Mouse (Mus musculus) left cerebral cortex, postnatal 10 days (tissue): ENCODE measurements around the gene Mcf2l. TPM values are rescaled to one million over a fixed set of nuclear protein-coding genes. Genes with fewer than 3 reads are reported as not detected.

Experiments
- DNase-seq, 2 experiments: peaks; one replicate each; pipeline ENCODE4 v3.0.0; 2021 to 2022; ENCODE audit warnings: low spot score in 2 of 2, mixed read lengths in 1 of 2; ENCODE audit errors: extremely low spot score in 1 of 2
- intact Hi-C: fragments of 180-260 bp; cut with DNase I; formaldehyde crosslinking; loops from one replicate; pipeline ENCODE4 v1.15.1; 2025
- total RNA-seq, 2 experiments: library from RNA; stranded (reverse); gene quantifications; 2 replicates each; pipeline ENCODE4 v1.2.3; 2021

Gene Mcf2l
- total RNA-seq, 2 experiments from 2014 or later: 280 to 298 TPM

DNA sequence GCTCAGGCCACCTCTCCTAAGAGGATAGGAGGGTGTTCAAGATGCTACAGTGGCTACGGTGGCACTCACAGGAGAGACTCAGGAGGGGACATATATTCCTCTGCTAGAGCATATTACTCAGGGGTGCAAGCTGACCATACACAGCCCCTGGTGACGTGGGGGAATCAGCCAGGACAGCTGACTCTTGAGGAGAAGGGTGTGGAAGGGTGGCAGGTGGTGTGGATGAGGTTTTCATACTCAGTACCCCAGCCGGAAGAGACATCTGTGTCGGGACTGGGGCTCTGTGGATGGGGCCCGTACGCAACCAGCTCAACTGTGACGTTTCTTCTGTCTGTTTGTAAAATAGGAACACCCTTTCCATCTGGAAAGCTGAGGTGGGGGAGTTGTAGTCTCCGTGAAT, 58.9 kb downstream of the Mcf2l start:
- no peak for DNase-seq
- intact Hi-C loops: no loop called here

DNA sequence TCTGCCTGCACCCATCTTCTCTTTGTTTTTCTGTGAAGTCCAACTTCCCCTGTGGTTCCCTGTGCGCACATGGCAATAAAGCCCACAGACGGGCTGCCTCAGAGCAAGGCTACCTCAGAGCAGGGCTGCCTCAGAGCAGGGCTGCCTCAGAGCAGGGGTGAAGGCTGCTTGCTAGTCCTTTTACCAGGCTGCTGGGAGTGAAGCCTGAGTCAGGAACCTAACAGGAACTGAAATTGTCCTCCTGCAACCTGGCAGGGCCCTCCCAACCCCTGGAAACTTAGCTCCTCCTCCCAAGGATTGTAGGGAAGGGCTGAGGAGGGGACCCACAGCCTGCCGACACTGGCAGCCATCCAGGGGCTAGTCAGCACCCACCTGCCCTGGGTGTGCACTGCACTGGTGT, 60.2 kb downstream of the Mcf2l start:
- DNase-seq: no peak
- intact Hi-C loops: no loop called here

DNA sequence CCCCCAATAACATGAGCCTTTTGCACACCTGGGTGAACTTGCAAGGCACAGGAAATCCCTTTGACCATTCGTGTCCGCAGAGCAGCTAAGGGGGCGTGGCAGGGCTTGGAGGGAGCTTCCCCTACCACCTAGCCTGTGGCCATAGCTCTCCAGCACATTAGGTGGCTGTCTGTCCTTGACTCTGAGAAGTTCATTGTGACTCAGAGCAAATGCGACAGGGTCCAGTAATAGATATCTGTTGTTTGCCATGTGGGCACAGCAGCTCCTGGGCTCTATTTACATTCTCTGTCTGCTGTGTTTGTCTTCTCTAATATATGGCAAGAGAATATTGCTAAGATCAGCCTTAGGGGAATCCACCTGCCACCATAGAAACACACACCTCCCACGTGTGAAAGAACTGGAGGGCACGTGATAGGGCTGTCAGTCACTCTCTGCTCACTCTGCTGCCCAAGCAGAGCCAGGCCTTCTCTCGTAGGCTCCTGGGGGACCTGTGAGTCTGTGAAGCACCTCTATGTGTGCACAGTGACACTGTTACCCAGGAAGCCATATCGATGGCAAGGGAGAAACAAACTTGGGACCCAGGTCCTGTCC, 60.9 kb downstream of the Mcf2l start:
- intact Hi-C loops: no loop called here
- no peak for DNase-seq

DNA sequence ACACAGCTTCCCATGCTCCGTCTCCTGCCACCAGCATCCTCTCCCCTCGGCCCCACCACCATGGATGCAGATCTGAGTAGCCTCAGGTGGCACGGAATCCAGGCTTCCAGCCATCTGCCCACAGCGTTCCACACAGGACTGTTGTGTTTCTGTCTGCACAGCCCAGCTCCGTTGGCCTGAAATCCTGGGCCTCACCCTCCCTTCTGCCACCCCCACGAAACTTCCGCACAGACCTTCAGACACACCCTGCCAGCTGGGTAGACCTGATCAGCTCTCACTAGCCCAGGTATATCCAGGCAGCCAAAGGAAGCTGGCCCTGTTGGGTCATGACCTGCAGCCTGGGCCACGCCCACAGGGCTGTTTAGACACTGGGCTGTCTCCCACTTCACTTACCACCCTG, 66.9 kb downstream of the Mcf2l start:
- intact Hi-C loops: loop anchor here (5.0 kb wide), 1 partner anchor 37 kb away; no protein-coding TSS in a partner anchor
- DNase-seq: no peak

DNA sequence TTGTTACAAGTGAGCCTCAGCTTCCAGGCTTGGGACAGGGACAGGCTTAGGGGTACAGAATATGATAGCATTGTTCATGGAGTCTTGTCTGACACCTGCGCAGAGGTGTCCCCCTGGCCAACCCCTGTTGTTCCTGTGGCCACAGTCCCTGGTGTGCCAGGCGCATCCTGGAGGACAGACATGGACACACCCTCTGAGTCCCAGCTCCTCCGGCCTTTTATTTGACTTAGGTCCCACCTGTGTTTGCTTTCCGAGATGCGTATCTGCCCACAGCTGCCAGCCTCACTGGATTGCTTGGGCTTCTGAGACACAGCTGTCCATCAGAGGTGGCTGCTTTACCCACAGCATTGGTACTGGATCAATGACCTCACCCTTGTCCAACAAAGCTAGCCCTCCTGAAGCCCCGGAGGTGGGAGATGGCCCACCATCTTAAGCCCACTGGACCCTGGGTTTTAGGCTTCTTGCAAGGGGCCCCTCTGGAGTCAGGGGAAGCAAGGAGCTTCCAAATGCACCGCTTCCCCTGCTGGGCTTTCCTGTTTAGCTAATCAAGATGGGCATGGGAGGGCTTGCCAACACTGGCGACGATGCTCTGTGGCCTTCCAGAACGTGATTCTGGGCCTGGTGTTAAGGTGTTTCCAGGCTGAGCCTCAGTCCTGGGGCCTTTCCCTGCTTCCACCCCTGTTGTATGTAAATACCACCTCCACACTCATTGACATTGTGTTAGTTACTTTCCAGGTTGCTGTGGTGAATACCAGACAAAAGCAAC, 67.7 kb downstream of the Mcf2l start:
- no peak for DNase-seq
- intact Hi-C loops: loop anchor here (5.0 kb wide), 1 partner anchor 36 kb away; no protein-coding TSS in a partner anchor

DNA sequence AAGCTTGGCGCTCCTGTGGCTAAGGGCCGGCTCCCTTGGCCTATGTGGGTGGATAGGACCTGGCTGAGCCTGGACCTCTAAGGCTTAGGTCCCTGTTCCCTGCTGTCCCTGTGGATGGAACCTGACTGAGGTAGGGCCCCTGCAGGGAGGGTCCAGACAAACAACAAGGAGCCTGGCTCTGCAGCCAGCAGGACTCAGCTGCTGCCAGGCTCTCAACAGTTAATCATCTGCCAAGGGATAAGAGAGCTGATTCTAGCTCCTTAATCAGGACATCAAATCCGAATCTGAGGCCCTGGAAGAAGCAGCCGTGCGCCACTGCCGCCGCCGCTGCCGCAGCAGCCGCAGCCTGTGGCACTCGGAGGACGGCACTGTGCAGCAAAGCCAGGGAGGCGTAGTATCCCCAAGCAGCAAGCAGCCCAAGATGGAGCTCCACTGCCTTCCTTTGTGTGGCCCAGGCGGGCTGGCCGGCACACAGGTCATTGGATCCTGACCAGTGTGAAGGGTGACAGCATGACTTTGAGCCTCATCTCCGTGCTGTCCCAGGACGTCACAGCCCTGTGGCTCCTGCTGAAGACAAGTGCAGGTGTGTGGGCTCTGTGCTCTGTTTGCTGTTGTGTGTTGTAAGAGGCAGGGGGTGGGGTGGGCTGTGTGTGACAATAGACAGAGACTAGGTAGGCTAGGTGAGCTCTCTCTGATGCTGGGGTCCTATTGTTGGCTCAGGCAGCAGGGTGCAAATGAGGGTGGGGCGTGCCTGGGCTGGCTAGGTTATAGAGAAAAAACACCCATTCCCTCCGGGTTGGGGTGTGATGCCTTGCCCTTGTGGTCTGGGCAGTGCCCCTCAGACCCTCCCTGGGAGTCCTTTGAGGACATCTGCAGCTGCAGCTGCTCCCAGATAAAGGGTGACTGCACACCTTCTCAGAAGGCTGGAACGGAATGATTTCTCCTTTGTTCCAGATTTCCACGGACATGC, 74.3 kb downstream of the Mcf2l start:
- intact Hi-C loops: no loop called here
- DNase-seq: no peak

DNA sequence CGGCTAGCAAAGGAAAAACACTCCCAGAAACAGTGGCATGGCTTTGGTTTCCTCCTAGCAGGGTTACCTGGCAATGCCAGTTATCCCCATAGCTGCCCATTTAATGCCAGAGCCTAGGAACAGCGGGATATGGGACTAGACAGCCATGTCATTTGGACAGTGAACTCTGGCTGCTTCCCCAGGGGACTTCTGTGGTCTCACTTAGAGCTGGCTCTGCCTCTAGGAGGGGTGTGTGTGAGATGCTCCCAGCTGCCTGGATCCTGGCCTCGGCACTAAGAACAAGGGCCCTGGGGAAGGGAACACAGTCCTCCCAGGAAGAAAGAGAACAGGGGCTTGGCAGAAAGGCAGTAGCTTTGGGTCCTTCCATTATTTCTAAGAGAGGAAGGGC, 75.0 kb downstream of the Mcf2l start:
- intact Hi-C loops: no loop called here
- no peak for DNase-seq

DNA sequence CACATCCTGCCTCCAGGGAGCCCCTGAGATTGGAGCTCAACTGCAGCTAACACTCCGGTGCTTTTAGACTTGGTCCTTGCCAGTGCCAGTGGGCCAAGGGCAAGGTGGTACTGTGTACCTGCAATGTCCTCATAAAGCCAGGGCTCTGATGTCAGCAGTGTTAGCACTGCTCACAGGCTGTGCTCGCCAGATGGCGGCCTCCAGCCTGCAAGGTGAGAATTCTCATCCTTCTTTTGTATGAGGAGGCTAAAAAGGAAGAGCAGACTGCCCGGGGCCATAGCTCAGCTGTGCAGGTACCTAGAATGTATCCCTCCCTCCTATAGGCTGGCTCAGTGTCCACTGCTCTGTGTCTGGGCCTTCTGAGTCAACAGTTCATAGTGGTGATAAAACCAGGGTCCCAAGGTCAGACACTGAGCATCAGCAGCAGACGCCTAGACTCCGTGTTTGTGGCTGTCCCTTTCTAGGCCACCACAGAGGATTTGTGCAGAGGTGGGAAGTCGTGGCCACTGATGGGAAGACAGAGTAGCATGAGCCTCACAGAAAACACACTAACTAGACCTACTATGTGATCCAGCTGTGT, 77.5 kb downstream of the Mcf2l start:
- DNase-seq: no peak
- intact Hi-C loops: no loop called here

DNA sequence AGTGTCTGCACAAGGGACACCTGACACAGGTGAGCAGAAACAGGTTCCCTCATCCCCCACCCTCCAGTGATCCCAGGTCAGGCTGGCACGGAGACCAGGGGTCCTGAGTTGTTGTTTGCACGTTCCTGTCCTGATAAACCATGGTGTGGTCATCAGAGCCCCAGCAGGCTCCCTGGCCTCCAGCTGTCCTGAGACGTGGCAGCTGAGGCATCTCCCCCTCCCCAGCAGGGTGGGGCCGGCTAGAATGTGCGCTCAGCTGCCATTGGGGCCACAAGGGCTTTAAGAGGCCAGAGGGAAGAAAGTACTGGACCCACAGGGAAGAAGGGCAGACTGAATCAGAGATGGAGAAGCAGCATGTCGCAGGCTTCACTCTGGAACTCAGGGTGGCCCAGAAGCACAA, 79.1 kb downstream of the Mcf2l start:
- no peak for DNase-seq
- intact Hi-C loops: no loop called here

DNA sequence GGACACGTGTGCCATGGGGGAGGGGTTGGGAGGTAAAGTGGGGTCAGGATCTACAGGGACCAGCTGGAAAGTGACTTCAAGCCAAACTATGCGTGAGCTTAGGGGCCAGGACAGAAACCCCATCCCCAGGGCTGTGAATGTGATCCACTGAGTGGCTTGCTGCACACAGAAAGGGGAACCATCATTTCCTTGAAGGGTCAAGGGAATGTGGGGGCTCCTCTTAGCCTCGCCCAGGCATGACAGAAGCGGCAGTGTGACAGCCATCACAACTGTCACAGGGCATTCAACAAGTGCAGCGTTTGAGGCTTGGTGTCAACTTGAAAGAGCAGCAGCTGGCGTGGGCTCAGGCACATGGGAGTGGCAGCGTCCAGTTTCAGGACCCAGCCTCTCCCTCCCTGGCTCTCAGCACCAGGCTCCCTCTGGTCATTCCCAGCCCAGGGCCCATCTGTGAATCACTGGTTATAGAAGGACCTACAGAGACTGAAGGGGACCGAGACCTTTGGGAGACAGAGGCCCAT, 81.8 kb downstream of the Mcf2l start:
- intact Hi-C loops: no loop called here
- no peak for DNase-seq

DNA sequence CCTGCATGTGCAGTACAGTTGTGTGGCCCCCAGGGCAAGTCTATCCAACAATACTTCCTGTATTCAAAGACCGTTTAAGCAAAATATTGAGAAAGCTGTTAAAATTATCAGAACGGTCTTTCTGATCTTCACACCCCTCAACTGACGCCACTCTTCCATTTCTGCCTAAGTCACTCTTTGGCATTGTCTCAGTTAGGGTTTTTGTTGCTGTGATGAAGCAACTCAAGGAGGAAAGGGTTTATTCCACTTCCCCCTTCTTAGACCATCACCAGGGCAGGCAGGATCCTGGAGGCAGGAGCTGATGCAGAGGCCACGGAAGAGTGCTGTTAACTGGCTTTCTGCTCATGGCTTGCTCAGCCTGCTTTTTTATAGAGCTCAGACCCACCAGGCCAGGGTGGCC, 82.3 kb downstream of the Mcf2l start:
- DNase-seq: no peak
- intact Hi-C loops: no loop called here

DNA sequence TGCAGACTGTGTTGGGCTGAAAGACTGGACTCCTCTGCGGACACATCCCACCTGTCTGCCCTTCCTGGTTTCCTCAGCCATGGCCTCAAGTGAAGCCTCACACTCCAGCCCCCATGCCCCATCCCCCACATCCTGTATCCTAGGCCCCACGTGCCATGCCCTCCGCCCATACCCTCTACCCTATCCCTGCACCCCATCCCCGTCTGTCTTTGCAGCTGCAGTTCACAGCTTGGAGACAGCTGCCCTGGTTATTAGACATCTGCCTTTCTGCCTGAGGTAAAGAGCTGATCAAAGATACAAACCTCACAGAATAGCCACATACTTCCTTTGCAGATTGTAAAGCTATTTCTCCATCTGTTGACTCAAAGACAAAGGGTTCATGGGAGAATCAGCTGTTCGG, 83.3 kb downstream of the Mcf2l start:
- intact Hi-C loops: no loop called here
- DNase-seq: no peak

DNA sequence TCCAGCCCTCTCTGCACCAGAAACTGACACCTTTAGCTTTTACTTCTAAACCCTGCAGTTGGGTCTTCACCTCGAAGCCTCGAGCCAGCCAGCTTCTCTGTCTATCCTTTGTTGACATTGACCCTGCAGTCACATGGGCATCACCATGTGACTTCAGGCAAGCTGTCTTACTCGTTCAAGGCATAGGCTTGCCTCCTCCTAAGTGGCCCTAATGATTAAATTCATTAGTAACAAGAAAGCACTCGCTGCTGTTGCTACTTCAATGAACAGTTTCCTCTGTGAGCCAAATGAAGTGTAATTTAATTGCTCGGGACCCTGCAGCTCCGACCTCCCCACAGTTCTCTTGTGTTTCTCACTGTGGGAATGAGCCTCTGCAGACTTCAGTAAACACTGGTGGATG, 83.8 kb downstream of the Mcf2l start:
- DNase-seq: no peak
- intact Hi-C loops: no loop called here

DNA sequence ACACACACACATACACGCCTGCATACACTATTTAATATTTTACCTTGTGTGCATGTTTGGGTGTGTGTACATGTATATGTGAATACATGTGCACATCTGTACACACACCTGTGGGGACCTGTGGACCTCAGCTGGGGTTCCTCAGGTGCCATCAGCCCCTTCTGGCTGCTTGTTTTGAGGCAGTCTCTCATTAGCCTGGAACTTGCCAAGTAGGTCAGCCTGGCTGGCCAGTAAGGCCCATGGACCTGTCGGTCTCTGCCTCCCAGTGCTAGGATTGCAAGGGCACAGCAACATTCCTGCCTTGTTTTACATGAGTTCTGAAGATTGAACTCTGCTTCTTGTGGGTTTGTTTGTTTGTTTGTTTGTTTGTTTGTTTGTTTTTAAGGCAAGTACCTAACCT, 87.0 kb downstream of the Mcf2l start:
- intact Hi-C loops: no loop called here
- DNase-seq: no peak

DNA sequence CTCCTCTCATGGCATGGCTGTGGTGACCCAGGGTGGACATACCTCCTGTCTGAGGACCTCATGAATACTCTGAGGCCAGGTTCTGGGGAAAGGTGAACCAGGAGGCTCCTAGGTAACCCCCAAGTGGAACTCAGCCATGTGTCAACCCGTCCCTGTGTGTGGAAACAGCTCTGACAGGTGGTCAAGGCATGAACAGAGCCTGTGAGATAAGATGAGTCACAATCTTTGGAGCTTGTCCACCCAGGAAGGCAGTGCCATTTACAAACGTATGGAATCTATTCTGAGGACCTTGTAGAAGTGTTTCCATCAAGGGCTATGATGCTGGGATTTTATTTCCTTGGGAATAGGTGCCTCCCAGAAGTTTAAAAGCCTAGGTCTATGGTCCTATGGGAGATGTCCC, 87.6 kb downstream of the Mcf2l start:
- intact Hi-C loops: no loop called here
- DNase-seq: no peak

DNA sequence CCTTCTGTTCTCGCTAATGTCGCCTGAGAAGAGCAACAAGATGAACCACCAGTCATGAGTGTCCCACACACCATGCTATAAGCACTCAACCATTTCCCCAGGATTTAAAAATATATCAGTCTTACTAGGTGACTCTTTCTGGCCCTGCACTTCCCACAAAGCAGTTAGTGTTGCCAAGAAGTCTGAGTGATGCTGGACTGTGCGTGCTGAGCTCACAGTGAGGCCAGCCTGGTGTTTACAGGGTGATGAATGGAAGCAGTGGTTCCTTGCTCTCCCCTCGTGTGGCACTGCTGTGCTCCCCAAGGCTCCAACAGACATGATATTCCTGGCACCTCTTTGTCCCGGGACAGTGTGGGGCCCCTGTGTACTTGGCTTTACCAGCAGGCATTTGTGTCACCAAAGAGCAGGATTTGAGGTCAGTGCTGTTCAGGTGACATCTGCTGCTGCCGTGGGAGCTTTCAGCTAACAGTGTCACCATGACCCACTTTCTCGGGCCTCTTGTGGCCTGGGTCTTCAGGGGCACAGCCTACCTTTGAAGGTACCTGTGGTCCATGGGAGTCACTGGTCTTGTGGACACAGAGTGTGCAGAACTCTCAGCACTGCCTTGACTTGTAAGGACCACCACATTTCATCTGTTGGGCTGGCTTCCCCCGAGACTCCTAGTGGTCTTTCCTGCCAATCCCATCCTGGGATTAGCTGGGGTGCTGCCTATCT, 88.4 kb downstream of the Mcf2l start:
- intact Hi-C loops: no loop called here
- no peak for DNase-seq

DNA sequence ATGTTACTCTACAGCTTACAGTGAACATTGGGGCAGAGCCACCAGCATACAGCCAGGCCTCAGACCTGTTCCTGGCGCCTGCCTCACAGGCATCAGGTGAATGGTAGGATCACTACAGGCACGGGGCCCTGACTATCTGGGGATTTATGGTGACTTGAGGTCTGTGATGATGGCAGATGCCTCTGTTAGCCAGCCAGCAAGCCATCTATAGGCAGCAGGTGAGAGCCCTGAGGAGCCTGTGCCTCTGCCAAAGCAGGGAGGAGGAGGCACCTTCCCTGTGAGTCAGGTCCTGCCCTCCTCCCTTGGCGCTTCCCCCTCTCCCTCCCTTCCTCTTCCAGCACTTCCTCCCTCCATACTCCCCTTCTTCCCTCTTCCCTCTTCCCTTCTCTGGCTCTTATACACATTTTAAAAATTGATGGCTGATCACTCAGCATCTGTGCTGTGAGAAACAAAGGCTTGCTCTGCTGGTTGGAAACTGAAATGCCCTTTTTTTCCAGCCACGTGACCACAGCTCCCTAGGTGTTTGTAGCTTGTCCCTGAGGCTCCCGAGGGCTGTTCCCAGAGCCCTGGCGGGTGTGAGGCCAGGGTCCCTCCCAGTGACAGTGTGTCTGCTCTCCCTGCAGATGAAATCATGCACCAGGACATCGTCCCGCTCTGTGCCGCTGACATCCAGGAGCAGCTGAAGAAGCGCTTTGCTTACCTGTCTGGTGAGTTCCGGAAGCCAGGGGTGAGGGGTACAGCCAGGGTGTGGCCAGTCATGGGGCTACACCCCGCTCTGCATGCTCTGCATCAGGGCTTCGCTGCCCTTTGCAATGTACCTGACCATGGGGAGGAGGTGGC, 89.2 kb downstream of the Mcf2l start:
- intact Hi-C loops: no loop called here
- DNase-seq: no peak

DNA sequence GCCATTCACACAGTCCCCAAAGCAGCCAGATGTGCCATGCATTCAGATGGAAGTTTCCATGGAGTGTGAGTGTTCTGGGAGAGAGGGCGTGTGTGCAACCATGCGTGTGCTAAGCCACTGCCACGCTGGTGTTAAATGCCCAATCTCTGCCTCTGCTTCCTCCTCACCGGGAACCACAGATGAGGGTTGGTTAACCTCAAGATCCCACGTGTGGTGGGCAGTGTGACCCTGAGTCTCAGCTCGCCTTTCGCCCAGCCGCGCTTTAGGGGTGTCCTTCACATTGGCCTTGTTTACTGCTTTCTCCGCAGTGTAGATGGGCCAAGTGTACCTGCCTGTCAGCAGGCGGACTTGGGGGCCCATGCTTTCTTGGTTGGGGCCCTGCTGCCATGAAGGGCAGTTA, 102.7 kb downstream of the Mcf2l start:
- intact Hi-C loops: loop anchor here (5.0 kb wide), 1 partner anchor 34 kb away; no protein-coding TSS in a partner anchor
- DNase-seq: no peak
